In the genomic region with DNA sequence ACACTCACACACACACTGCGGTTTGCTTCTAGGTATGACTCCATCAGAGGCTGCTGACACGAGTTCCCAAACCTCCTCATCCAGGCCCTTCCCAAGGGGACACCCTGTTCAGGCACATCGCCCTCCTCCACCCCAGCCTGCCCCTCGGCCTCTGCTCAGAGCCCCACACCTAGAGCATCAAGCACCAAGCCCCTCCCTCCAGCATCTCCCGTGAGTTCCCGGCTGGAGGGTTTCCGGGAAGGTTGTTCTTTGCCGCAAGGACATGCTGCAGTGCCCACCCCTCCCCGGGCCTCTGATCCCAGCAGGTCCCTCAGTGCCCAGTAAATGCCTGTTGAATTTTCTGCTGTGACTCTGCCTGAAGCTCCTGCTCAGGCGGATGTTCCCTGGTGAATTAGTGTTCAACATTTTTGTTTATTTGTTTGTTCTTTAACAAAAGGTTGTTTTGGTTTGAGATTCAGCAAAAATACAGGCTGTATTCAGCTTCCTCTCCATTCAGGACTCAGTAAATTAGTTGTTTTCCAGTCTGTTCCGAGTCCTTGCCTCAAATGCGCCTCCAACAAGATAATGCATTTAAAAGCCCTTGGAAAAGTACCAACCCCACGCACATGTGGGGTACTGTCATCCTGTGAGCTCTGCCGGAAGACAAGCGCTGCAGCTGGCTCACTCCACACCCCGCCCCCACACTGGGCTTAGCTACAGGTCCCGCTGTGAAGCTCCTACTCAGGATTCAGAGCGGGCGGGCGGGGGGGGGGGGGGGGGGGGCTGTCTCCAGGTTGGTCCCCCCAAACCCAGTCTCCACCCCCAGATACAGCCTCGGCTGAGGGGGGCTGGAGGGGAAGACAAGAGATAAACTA, we compare ENCODE assay signal across 8 mouse cellular contexts. TPM values are rescaled to one million over a fixed set of nuclear protein-coding genes. Genes with fewer than 3 reads are reported as not detected.
DNase-seq lines count a peak whose midpoint lies in the region; ATAC-seq lines count a peak whose summit lies in the region.

No protein-coding gene starts in this region.

- H3K27me3 ChIP-seq in intestine, embryonic 14.5 days (replicated peaks; ENCODE audit: control insufficient read depth, insufficient read depth, low read length) = no peaks in the 10 kb centered on the region
- no peaks in the 10 kb centered on the region; the same call in 1 of the 2 replicates for H3K27me3 ChIP-seq in limb, embryonic 10.5 days (ENCODE audit: low read depth, poor library complexity, severe bottlenecking)
- H3K27me3 ChIP-seq in neural tube, embryonic 11.5 days (ENCODE audit: control insufficient read depth, insufficient read depth, low read length) = no peaks in the 10 kb centered on the region

- no peaks in the 10 kb centered on the region for H3K9me3 ChIP-seq in intestine, embryonic 14.5 days (ENCODE audit: control insufficient read depth, low read length)
- H3K9me3 ChIP-seq in limb, embryonic 10.5 days (replicated peaks) = peaks cover 3% of the 10 kb centered on the region; the same call in 1 of the 2 replicates
- no peaks in the 10 kb centered on the region for H3K9me3 ChIP-seq in neural tube, embryonic 11.5 days (ENCODE audit: control insufficient read depth, low read length)

- ATAC-seq in CD4-positive, CD25-positive, alpha-beta regulatory T cell, adult 4 months = no peak
- ATAC-seq in intestine, embryonic 14.5 days (replicated peaks; ENCODE audit: low FRiP score, low TSS enrichment, low read depth) = peak; percentile 66
- ATAC-seq in neural tube, embryonic 11.5 days (ENCODE audit: insufficient read depth, low FRiP score, low TSS enrichment) = peak; percentile 73; the same call in 1 of the 2 replicates

- WGBS in intestine, embryonic 14.5 days = 11% methylated on average over 20 of the region's 21 CpGs
- WGBS in limb, embryonic 10.5 days = 11% methylated on average over 21 of the region's 21 CpGs
- WGBS in neural tube, embryonic 11.5 days = 13% methylated on average over 18 of the region's 21 CpGs

- peaks cover 23% of the 10 kb centered on the region for H3K36me3 ChIP-seq in intestine, embryonic 14.5 days (ENCODE audit: control insufficient read depth, insufficient read depth, low read length)
- peaks cover 38% of the 10 kb centered on the region for H3K36me3 ChIP-seq in limb, embryonic 10.5 days
- H3K36me3 ChIP-seq in neural tube, embryonic 11.5 days (ENCODE audit: control insufficient read depth, insufficient read depth, low read length) = 0 out of 2 replicates have a peak, but pooled peaks cover 3% of the 10 kb centered on the region

- H3K27ac ChIP-seq in intestine, embryonic 14.5 days (ENCODE audit: low read depth) = no peak overlapping the region
- H3K27ac ChIP-seq in limb, embryonic 10.5 days = peak overlapping the region; percentile 77
- H3K27ac ChIP-seq in neural tube, embryonic 11.5 days (ENCODE audit: low read depth, low read length) = no peak overlapping the region

- peak; percentile 45 for DNase-seq in CD4-positive, CD25-positive, alpha-beta regulatory T cell, adult 2 months (ENCODE audit: low read depth, low spot score)
- peak; percentile 64 for DNase-seq in ZHBTc4 (ENCODE audit: low read depth, low spot score)
- DNase-seq in forelimb bud, embryonic 11.5 days (ENCODE audit: low read depth, low spot score) = peak; percentile 30
- DNase-seq in intestine, embryonic 14.5 days (ENCODE audit: low spot score) = peak; percentile 64
- peak; percentile 56 for DNase-seq in limb, embryonic 10.5 days (ENCODE audit: low spot score)
- DNase-seq in neural tube, embryonic 11.5 days (ENCODE audit: low spot score) = peak; percentile 62
- no peak for DNase-seq in ovary, postnatal 14 days (ENCODE audit: low spot score)

- no peak overlapping the region for H3K4me3 ChIP-seq in intestine, embryonic 14.5 days (ENCODE audit: low read depth, low read length)
- H3K4me3 ChIP-seq in limb, embryonic 10.5 days = peak overlapping the region; percentile 34
- no peak overlapping the region for H3K4me3 ChIP-seq in neural tube, embryonic 11.5 days (ENCODE audit: low read depth, low read length)

- no peak overlapping the region for H3K9ac ChIP-seq in intestine, embryonic 14.5 days (ENCODE audit: low read length)
- peak overlapping the region; percentile 45; the same call in 1 of the 2 replicates for H3K9ac ChIP-seq in neural tube, embryonic 11.5 days (ENCODE audit: low read length)

- peak overlapping the region; percentile 31 for H3K4me2 ChIP-seq in intestine, embryonic 14.5 days (ENCODE audit: low read length)
- H3K4me2 ChIP-seq in neural tube, embryonic 11.5 days (ENCODE audit: low read depth) = peak overlapping the region; percentile 4; the same call in 1 of the 2 replicates

- peaks cover 11% of the 10 kb centered on the region; the same call in 1 of the 2 replicates for H3K4me1 ChIP-seq in intestine, embryonic 14.5 days (replicated peaks; ENCODE audit: control insufficient read depth, insufficient read depth, low read length)
- peaks cover 18% of the 10 kb centered on the region for H3K4me1 ChIP-seq in limb, embryonic 10.5 days
- peaks cover 6% of the 10 kb centered on the region for H3K4me1 ChIP-seq in neural tube, embryonic 11.5 days (ENCODE audit: control insufficient read depth, insufficient read depth, low read length)

RNA-seq across cellular contexts. Expression of a gene that starts 16.6 kb away (rescaled TPM):
- polyA plus RNA-seq in CD4-positive, CD25-positive, alpha-beta regulatory T cell, adult 4 months (2017; shearing (Covaris generic)) = 10 to 100 TPM; 21.9 to 24.5 TPM
- 55.6 and 59.9 TPM in 2 replicates for polyA plus RNA-seq in intestine, embryonic 14.5 days (2014; fragmentation: Nextera tagmentation; extraction: Ambion mirVana)
- 29.7 and 36.2 TPM in 2 replicates for polyA plus RNA-seq in limb, embryonic 10.5 days (2016; fragmentation: Nextera tagmentation; extraction: Ambion mirVana)
- 43.2 and 44.1 TPM in 2 replicates for polyA plus RNA-seq in neural tube, embryonic 11.5 days (2014; fragmentation: Nextera tagmentation; extraction: Ambion mirVana)

RNA-seq across cellular contexts. Expression of a gene that starts 50.6 kb away (rescaled TPM):
- 10 to 100 TPM; 18.2 to 20.4 TPM for polyA plus RNA-seq in CD4-positive, CD25-positive, alpha-beta regulatory T cell, adult 4 months (2017; shearing (Covaris generic))
- 9.2 and 10.0 TPM in 2 replicates for polyA plus RNA-seq in intestine, embryonic 14.5 days (2014; fragmentation: Nextera tagmentation; extraction: Ambion mirVana)
- polyA plus RNA-seq in limb, embryonic 10.5 days (2016; fragmentation: Nextera tagmentation; extraction: Ambion mirVana) = 10.0 and 12.4 TPM in 2 replicates
- 8.4 and 9.8 TPM in 2 replicates for polyA plus RNA-seq in neural tube, embryonic 11.5 days (2014; fragmentation: Nextera tagmentation; extraction: Ambion mirVana)
